Mouse (Mus musculus) ovary, adult 18-20 months (tissue): ENCODE measurements around the gene Myh11.
"Not testable (repeated sequence)": the region's sequence is repeated elsewhere in the genome, so short reads cannot be mapped to it uniquely, and the experiment has no call there.

Experiments used
- DNase-seq: peaks from one replicate; pipeline ENCODE4 v3.0.0; 2022; ENCODE audit warnings: low spot score, mixed read lengths

Myh11 gene

GRCm38 (mm10) chr16:14162988-14163416 is 128.2 kb downstream of the Myh11 start, which contains the start of the genes Nde1 and Marf1:
Gene Nde1, plus strand, starts transcription at chr16:14163275.
Gene Marf1, minus strand, starts transcription at chr16:14163351.
- DNase-seq, result peak; percentile 91

- DNase-seq, result no peak
Observed at GRCm38 (mm10) chr16:14160941-14161340, 130.2 kb downstream of the Myh11 start.

- DNase-seq, result peak; percentile 44
Observed at GRCm38 (mm10) chr16:14159746-14160131, 131.4 kb downstream of the Myh11 start.

- DNase-seq, result peak; percentile 99
Observed at GRCm38 (mm10) chr16:14158936-14159745, 132.0 kb downstream of the Myh11 start.

GRCm38 (mm10) chr16:14158536-14158935 is 132.6 kb downstream of the Myh11 start:
- no peak for DNase-seq

GRCm38 (mm10) chr16:14156312-14156711 is 134.9 kb downstream of the Myh11 start:
- DNase-seq, result no peak

GRCm38 (mm10) chr16:14155638-14156037 is 135.5 kb downstream of the Myh11 start:
- DNase-seq, result not testable (repeated sequence)

- DNase-seq, result no peak
Observed at GRCm38 (mm10) chr16:14151718-14152117, 139.5 kb downstream of the Myh11 start.

- DNase-seq, result no peak
Observed at GRCm38 (mm10) chr16:14147712-14148111, 143.5 kb downstream of the Myh11 start.
